Mouse (Mus musculus) cerebellum, adult 2 months (tissue): ENCODE results near the gene Terb1.

Source experiments
- CTCF ChIP-seq: fragments of 200-500 bp; IDR thresholded peaks from 2 replicates; pipeline ENCODE4 v1.5.1; 2011; ENCODE audit warnings: low read depth, mild to moderate bottlenecking, control low read depth, low read length, moderate library complexity, borderline replicate concordance; ENCODE audit not compliant: insufficient read depth
- POLR2A ChIP-seq: fragments of 200-500 bp; IDR thresholded peaks from 2 replicates; pipeline ENCODE4 v1.6.1; 2011; ENCODE audit warnings: low read length, control low read depth, borderline replicate concordance; ENCODE audit not compliant: insufficient read depth

GRCm38 (mm10) chr8:104540710-104541514, 31.2 kb upstream of the Terb1 start:
- TF ChIP-seq CTCF (no peak), POLR2A (no peak)
